Mouse (Mus musculus): ENCODE measurements around the gene Olfr378. TPM values are rescaled to one million over a fixed set of nuclear protein-coding genes. Genes with fewer than 3 reads are reported as not detected.

Gene Olfr378
- not detected in 2 replicates for polyA plus RNA-seq (2015; fragmentation: Nextera tagmentation; extraction: Ambion mirVana)

DNA sequence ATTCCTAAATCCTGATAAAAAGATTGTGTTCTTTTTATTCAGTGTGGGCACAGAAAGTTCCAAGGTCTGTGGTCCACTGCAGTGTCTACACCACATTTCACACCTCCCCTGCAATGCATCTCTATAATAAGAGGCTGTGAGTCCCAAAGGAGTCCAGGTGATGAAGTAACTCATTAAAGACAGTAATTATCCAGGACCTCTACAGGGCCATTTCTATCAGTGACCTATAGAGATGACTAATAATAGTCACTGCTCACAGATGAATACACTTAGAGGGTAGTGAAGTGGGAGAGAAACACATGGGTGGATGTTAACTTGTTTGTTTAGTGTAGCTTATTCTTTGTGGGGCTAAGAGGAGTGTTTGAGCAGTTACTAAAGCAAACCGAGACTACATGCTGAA lies at the start of gene Olfr378:
Olfr378 (minus strand) TSS at position 101 of the 400 bp plus-strand sequence.

DNA sequence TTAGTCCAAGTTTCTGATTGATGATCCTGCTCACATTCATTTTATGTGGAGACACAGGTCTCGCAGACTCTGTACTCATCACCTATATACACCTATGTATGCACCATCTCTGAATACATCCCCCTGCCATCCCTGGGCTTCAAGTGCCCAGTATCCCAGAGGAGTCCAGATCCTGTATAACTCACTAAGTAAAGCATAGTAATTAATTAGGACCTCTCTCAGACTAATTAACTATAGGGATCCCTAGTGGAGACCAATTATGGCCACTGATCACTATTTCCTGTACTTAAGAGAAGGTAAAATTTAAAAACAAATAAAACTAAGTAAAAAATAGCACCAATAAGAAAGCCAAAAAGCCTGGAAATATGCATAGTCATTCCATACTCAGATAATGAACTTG lies 29.1 kb upstream of the Olfr378 start, which contains the start of gene Olfr380:
Olfr380 (minus strand) TSS at position 101 of the 400 bp plus-strand sequence.

DNA sequence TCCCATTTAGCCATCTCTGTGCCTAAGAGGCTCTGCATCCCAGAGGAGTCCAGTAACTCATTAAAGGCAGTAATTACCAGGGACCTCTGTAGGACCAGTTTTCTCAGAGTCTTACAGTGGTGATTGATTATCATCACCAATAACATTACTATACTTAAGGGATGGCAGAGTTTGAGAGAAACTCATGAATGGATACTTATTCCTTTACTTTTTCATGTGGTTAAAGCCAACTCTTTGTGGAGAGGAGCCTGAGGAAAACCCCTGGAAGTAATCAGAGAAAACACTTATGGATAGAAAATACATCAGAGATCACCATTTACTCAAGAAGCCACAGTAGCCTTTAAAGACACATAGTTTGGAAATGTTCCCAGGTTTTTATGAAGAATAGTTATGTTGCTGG lies 28.8 kb downstream of the Olfr378 start, which contains the start of gene Olfr1:
Olfr1 (minus strand) TSS at position 101 of the 400 bp plus-strand sequence.

Other genes with a start within 250 kb of the Olfr378 start
- 12.1 and 15.4 TPM in 2 replicates for gene Ctns, start 229.4 kb downstream of the Olfr378 start, polyA plus RNA-seq (2015; fragmentation: Nextera tagmentation; extraction: Ambion mirVana)
- gene Shpk, start 229.0 kb downstream of the Olfr378 start, polyA plus RNA-seq (2015; fragmentation: Nextera tagmentation; extraction: Ambion mirVana) = 4.2 and 5.5 TPM in 2 replicates
- gene Trpv1, start 194.2 kb downstream of the Olfr378 start, polyA plus RNA-seq (2015; fragmentation: Nextera tagmentation; extraction: Ambion mirVana) = 0.10 and 0.35 TPM in 2 replicates
- 0.06 and 0.08 TPM in 2 replicates for gene Trpv3, start 161.1 kb downstream of the Olfr378 start, polyA plus RNA-seq (2015; fragmentation: Nextera tagmentation; extraction: Ambion mirVana)
- 10.5 and 20.1 TPM in 2 replicates for gene Aspa, start 98.9 kb downstream of the Olfr378 start, polyA plus RNA-seq (2015; fragmentation: Nextera tagmentation; extraction: Ambion mirVana)
- gene Gm49340, start 98.7 kb downstream of the Olfr378 start, polyA plus RNA-seq (2015; fragmentation: Nextera tagmentation; extraction: Ambion mirVana) = not detected in 2 replicates
- gene Spata22, start 98.7 kb downstream of the Olfr378 start, polyA plus RNA-seq (2015; fragmentation: Nextera tagmentation; extraction: Ambion mirVana) = 0.57 TPM in 1 of 2 replicates, not detected in the other
- not detected in 2 replicates for gene Olfr20, start 77.7 kb downstream of the Olfr378 start, polyA plus RNA-seq (2015; fragmentation: Nextera tagmentation; extraction: Ambion mirVana)
- not detected in 2 replicates for gene Olfr376, start 57.2 kb downstream of the Olfr378 start, polyA plus RNA-seq (2015; fragmentation: Nextera tagmentation; extraction: Ambion mirVana)
- gene Olfr1, start 28.9 kb downstream of the Olfr378 start, polyA plus RNA-seq (2015; fragmentation: Nextera tagmentation; extraction: Ambion mirVana) = not detected in 2 replicates
- gene Olfr380, start 29.0 kb upstream of the Olfr378 start, polyA plus RNA-seq (2015; fragmentation: Nextera tagmentation; extraction: Ambion mirVana) = not detected in 2 replicates
- not detected in 2 replicates for gene Olfr381, start 63.1 kb upstream of the Olfr378 start, polyA plus RNA-seq (2015; fragmentation: Nextera tagmentation; extraction: Ambion mirVana)
- not detected in 2 replicates for gene Olfr382, start 88.7 kb upstream of the Olfr378 start, polyA plus RNA-seq (2015; fragmentation: Nextera tagmentation; extraction: Ambion mirVana)
- not detected in 2 replicates for gene Olfr385, start 164.5 kb upstream of the Olfr378 start, polyA plus RNA-seq (2015; fragmentation: Nextera tagmentation; extraction: Ambion mirVana)
- not detected in 2 replicates for gene Olfr384, start 170.1 kb upstream of the Olfr378 start, polyA plus RNA-seq (2015; fragmentation: Nextera tagmentation; extraction: Ambion mirVana)